Mouse (Mus musculus) brown adipose tissue, adult 24 weeks (tissue): Measurements from ENCODE around the gene Cbs. TPM values are rescaled to one million over a fixed set of nuclear protein-coding genes. Genes with fewer than 3 reads are reported as not detected.
"Not testable (repeated sequence)": the region's sequence is repeated elsewhere in the genome, so short reads cannot be mapped to it uniquely, and the experiment has no call there.

Source experiments
- H3K27ac ChIP-seq: fragments of 200-500 bp; replicated peaks from 2 replicates; pipeline ENCODE4 v1.5.1; 2012; ENCODE audit warnings: low read depth, mild to moderate bottlenecking, low read length
- H3K4me1 ChIP-seq: fragments of 200-500 bp; 2 replicates; pipeline ENCODE4 v1.6.1; 2012; ENCODE audit warnings: low read length, mixed read lengths; ENCODE audit not compliant: control insufficient read depth, insufficient read depth, insufficient read length
- H3K4me3 ChIP-seq: fragments of 200-500 bp; 2 replicates; pipeline ENCODE4 v1.5.1; 2012; ENCODE audit warnings: low read depth, mild to moderate bottlenecking, low read length, moderate library complexity; ENCODE audit not compliant: insufficient read depth
- polyA plus RNA-seq: library from polyadenylated mRNA; stranded (reverse); fragments of >200 nt; gene quantifications from 2 replicates; pipeline ENCODE4 v1.2.4, GENCODE M21; 2012; ENCODE audit not compliant: missing spikeins, insufficient read depth, insufficient read length

Gene Cbs
- polyA plus RNA-seq, 1 experiment, result 1.1 TPM

GRCm38 (mm10) chr17:31631081-31631800, 5.8 kb downstream of the Cbs start:
- H3K27ac ChIP-seq, result no peak overlapping the region
- H3K4me1 ChIP-seq, result no peaks in the 10 kb centered on the region
- H3K4me3 ChIP-seq, result no peak overlapping the region

- H3K27ac ChIP-seq, result no peak overlapping the region
- no peak overlapping the region for H3K4me3 ChIP-seq
Observed at GRCm38 (mm10) chr17:31627961-31628360, 9.1 kb downstream of the Cbs start.

GRCm38 (mm10) chr17:31623101-31623500, 13.9 kb downstream of the Cbs start:
- H3K4me1 ChIP-seq, result no peaks in the 10 kb centered on the region
- H3K4me3 ChIP-seq, result no peak overlapping the region
- H3K27ac ChIP-seq, result no peak overlapping the region

More at GRCm38 (mm10) chr17:31627961-31628360, 9.1 kb downstream of the Cbs start:
- H3K4me1 ChIP-seq, result no peaks in the 10 kb centered on the region

- H3K27ac ChIP-seq, result no peak overlapping the region
- no peaks in the 10 kb centered on the region for H3K4me1 ChIP-seq
Observed at GRCm38 (mm10) chr17:31613086-31613755, 23.8 kb downstream of the Cbs start.

GRCm38 (mm10) chr17:31609895-31610294, 27.1 kb downstream of the Cbs start:
- Histone ChIP-seq H3K27ac (no peak overlapping the region), H3K4me1 (no peaks in the 10 kb centered on the region), H3K4me3 (no peak overlapping the region)

More at GRCm38 (mm10) chr17:31613086-31613755, 23.8 kb downstream of the Cbs start:
- no peak overlapping the region for H3K4me3 ChIP-seq

- not testable (repeated sequence) for H3K27ac ChIP-seq, H3K4me3 ChIP-seq
Observed at GRCm38 (mm10) chr17:31609173-31609572, 27.9 kb downstream of the Cbs start.

GRCm38 (mm10) chr17:31607256-31607951, 29.6 kb downstream of the Cbs start:
- Histone ChIP-seq H3K4me3 (no peak overlapping the region), H3K4me1 (no peaks in the 10 kb centered on the region), H3K27ac (no peak overlapping the region)

More at GRCm38 (mm10) chr17:31609173-31609572, 27.9 kb downstream of the Cbs start:
- not testable (repeated sequence) for H3K4me1 ChIP-seq

- H3K27ac ChIP-seq, result no peak overlapping the region
- H3K4me1 ChIP-seq, result no peaks in the 10 kb centered on the region
Observed at GRCm38 (mm10) chr17:31606424-31606823, 30.6 kb downstream of the Cbs start.

GRCm38 (mm10) chr17:31598593-31598992, 38.4 kb downstream of the Cbs start:
- Histone ChIP-seq H3K4me3 (no peak overlapping the region), H3K27ac (no peak overlapping the region; the same call in 1 of the 2 replicates), H3K4me1 (peaks cover 4% of the 10 kb centered on the region; the same call in 1 of the 2 replicates)

More at GRCm38 (mm10) chr17:31606424-31606823, 30.6 kb downstream of the Cbs start:
- H3K4me3 ChIP-seq, result no peak overlapping the region

- Histone ChIP-seq H3K27ac (no peak overlapping the region), H3K4me3 (no peak overlapping the region), H3K4me1 (peaks cover 4% of the 10 kb centered on the region; the same call in 1 of the 2 replicates)
Observed at GRCm38 (mm10) chr17:31597957-31598356, 39.1 kb downstream of the Cbs start.

GRCm38 (mm10) chr17:31595077-31595476, 42.0 kb downstream of the Cbs start:
- H3K27ac ChIP-seq, result no peak overlapping the region
- H3K4me1 ChIP-seq, result peaks cover 4% of the 10 kb centered on the region; the same call in 1 of the 2 replicates
- no peak overlapping the region for H3K4me3 ChIP-seq

- Histone ChIP-seq H3K4me3 (no peak overlapping the region), H3K27ac (peak overlapping the region; percentile 47; the same call in 1 of the 2 replicates), H3K4me1 (peaks cover 4% of the 10 kb centered on the region; the same call in 1 of the 2 replicates)
Observed at GRCm38 (mm10) chr17:31594590-31594989, 42.4 kb downstream of the Cbs start.

GRCm38 (mm10) chr17:31590846-31591245, 46.2 kb downstream of the Cbs start:
- Histone ChIP-seq H3K4me1 (no peaks in the 10 kb centered on the region), H3K4me3 (no peak overlapping the region), H3K27ac (no peak overlapping the region)

GRCm38 (mm10) chr17:31588726-31589125, 48.3 kb downstream of the Cbs start:
- no peak overlapping the region for H3K27ac ChIP-seq
- H3K4me1 ChIP-seq, result no peaks in the 10 kb centered on the region
- no peak overlapping the region for H3K4me3 ChIP-seq

- Histone ChIP-seq H3K27ac (no peak overlapping the region), H3K4me3 (no peak overlapping the region), H3K4me1 (no peaks in the 10 kb centered on the region)
Observed at GRCm38 (mm10) chr17:31588115-31588514, 48.9 kb downstream of the Cbs start.
